Mouse (Mus musculus) kidney, embryonic 16.5 days (tissue): ENCODE data around the gene Myog. TPM values are rescaled to one million over a fixed set of nuclear protein-coding genes. Genes with fewer than 3 reads are reported as not detected.

ENCODE experiments used
- ATAC-seq: fragments of 200-750 bp; cut with Nextera tagmentation; 2 replicates; pipeline ENCODE4 v1.8.0; 2017; ENCODE audit warnings: moderate TSS enrichment; ENCODE audit not compliant: low FRiP score, low TSS enrichment
- H3K27ac ChIP-seq: fragments of 300-500 bp; sonication (generic); 2 replicates; pipeline ENCODE4 v1.5.1; 2014; ENCODE audit warnings: low read length
- H3K27me3 ChIP-seq: fragments of 300-500 bp; sonication (generic); 2 replicates; pipeline ENCODE4 v1.6.1; 2014; ENCODE audit warnings: low read length, control low read depth, mixed read lengths; ENCODE audit not compliant: insufficient read depth
- H3K36me3 ChIP-seq: fragments of 300-500 bp; sonication (generic); 2 replicates; pipeline ENCODE4 v1.6.1; 2014; ENCODE audit warnings: low read length, control low read depth, mixed read lengths; ENCODE audit not compliant: insufficient read depth
- H3K4me1 ChIP-seq: fragments of 300-500 bp; sonication (generic); 2 replicates; pipeline ENCODE4 v1.6.1; 2014; ENCODE audit warnings: low read length, control low read depth, mixed read lengths; ENCODE audit not compliant: insufficient read depth
- H3K4me2 ChIP-seq: fragments of 300-500 bp; sonication (generic); replicated peaks from 2 replicates; pipeline ENCODE4 v1.6.1; 2014; ENCODE audit warnings: low read depth, low read length
- H3K4me3 ChIP-seq: fragments of 300-500 bp; sonication (generic); 2 replicates; pipeline ENCODE4 v1.5.1; 2014; ENCODE audit warnings: mild to moderate bottlenecking, low read length
- H3K9ac ChIP-seq: fragments of 300-500 bp; sonication (generic); replicated peaks from 2 replicates; pipeline ENCODE4 v1.6.1; 2014; ENCODE audit warnings: low read length
- H3K9me3 ChIP-seq: fragments of 300-500 bp; sonication (generic); 2 replicates; pipeline ENCODE4 v1.6.1; 2016; ENCODE audit warnings: low read length, control low read depth
- WGBS: fragments of 180-500 bp; shearing (Covaris S2); extraction: QIAGEN DNeasy Blood & Tissue Kit; methylation state at CpG from one replicate; pipeline ENCODE4 v1.1.7; 2014; 5-methylcytosine and 5-hydroxymethylcytosine counted together
- polyA plus RNA-seq: library from polyadenylated mRNA; unstranded; fragments of >200 nt; fragmentation: Nextera tagmentation; extraction: Ambion mirVana; gene quantifications from 2 replicates; pipeline ENCODE4 v1.2.1, GENCODE M21; 2015

The Myog gene
- polyA plus RNA-seq, 1 experiment from 2014 or later, result 3.4 TPM

- no peak overlapping the region for H3K4me2 ChIP-seq
- H3K36me3 ChIP-seq, result no peaks in the 10 kb centered on the region
- 87% methylated on average over 7 of the region's 7 CpGs for WGBS
- no peak overlapping the region for H3K27ac ChIP-seq
- no peaks in the 10 kb centered on the region for H3K9me3 ChIP-seq
- peaks cover 7% of the 10 kb centered on the region for H3K27me3 ChIP-seq
- ATAC-seq, result no peak
- no peak overlapping the region for H3K9ac ChIP-seq
- H3K4me3 ChIP-seq, result no peak overlapping the region
- peaks cover 9% of the 10 kb centered on the region; the same call in 1 of the 2 replicates for H3K4me1 ChIP-seq
Observed at GRCm38 (mm10) chr1:134293276-134293675, 3.5 kb downstream of the Myog start.

- H3K9ac ChIP-seq, result no peak overlapping the region
- no peaks in the 10 kb centered on the region for H3K9me3 ChIP-seq
- peaks cover 8% of the 10 kb centered on the region for H3K27me3 ChIP-seq
- H3K4me3 ChIP-seq, result no peak overlapping the region
- no peak overlapping the region for H3K4me2 ChIP-seq
- peaks cover 9% of the 10 kb centered on the region; the same call in 1 of the 2 replicates for H3K4me1 ChIP-seq
- H3K27ac ChIP-seq, result 0 out of 2 replicates have a peak overlapping the region, but pooled peaks have one; percentile 21
- ATAC-seq, result no peak
- no peaks in the 10 kb centered on the region for H3K36me3 ChIP-seq
- 70% methylated on average over 3 of the region's 3 CpGs for WGBS
Observed at GRCm38 (mm10) chr1:134293738-134294604, 4.2 kb downstream of the Myog start.

- no peak overlapping the region for H3K4me2 ChIP-seq
- no peak for ATAC-seq
- no peak overlapping the region for H3K4me3 ChIP-seq
- H3K4me1 ChIP-seq, result peaks cover 5% of the 10 kb centered on the region
- no peak overlapping the region for H3K9ac ChIP-seq
- WGBS, result 86% methylated on average over 8 of the region's 8 CpGs
- peaks cover 16% of the 10 kb centered on the region for H3K27me3 ChIP-seq
- no peaks in the 10 kb centered on the region for H3K36me3 ChIP-seq
- H3K27ac ChIP-seq, result no peak overlapping the region
- no peaks in the 10 kb centered on the region for H3K9me3 ChIP-seq
Observed at GRCm38 (mm10) chr1:134297265-134297664, 7.5 kb downstream of the Myog start.

- peak; percentile 44; the same call in 1 of the 2 replicates for ATAC-seq
- no peaks in the 10 kb centered on the region for H3K9me3 ChIP-seq
- no peaks in the 10 kb centered on the region for H3K36me3 ChIP-seq
- peaks cover 14% of the 10 kb centered on the region for H3K4me1 ChIP-seq
- 2% methylated on average over 54 of the region's 59 CpGs for WGBS
- no peak overlapping the region for H3K27ac ChIP-seq
- H3K9ac ChIP-seq, result peak overlapping the region; percentile 68
- H3K4me2 ChIP-seq, result peak overlapping the region; percentile 95
- peak overlapping the region; percentile 56 for H3K4me3 ChIP-seq
- H3K27me3 ChIP-seq, result peaks cover 16% of the 10 kb centered on the region
Observed at GRCm38 (mm10) chr1:134298636-134299411, 9.0 kb downstream of the Myog start.

GRCm38 (mm10) chr1:134302568-134303238 lies 12.9 kb downstream of the Myog start:
- no peak overlapping the region for H3K9ac ChIP-seq
- peak overlapping the region; percentile 64; the same call in 1 of the 2 replicates for H3K27ac ChIP-seq
- no peak for ATAC-seq
- H3K36me3 ChIP-seq, result no peaks in the 10 kb centered on the region
- 46% methylated on average over 8 of the region's 8 CpGs for WGBS
- H3K9me3 ChIP-seq, result no peaks in the 10 kb centered on the region
- no peak overlapping the region for H3K4me2 ChIP-seq
- H3K27me3 ChIP-seq, result peaks cover 15% of the 10 kb centered on the region
- H3K4me1 ChIP-seq, result peaks cover 14% of the 10 kb centered on the region
- H3K4me3 ChIP-seq, result no peak overlapping the region

- Histone ChIP-seq H3K4me2 (no peak overlapping the region), H3K9ac (no peak overlapping the region), H3K4me1 (peaks cover 9% of the 10 kb centered on the region), H3K9me3 (no peaks in the 10 kb centered on the region), H3K36me3 (no peaks in the 10 kb centered on the region), H3K27ac (no peak overlapping the region), H3K4me3 (no peak overlapping the region), H3K27me3 (peaks cover 2% of the 10 kb centered on the region; the same call in 1 of the 2 replicates)
- 89% methylated on average over 9 of the region's 9 CpGs for WGBS
- no peak for ATAC-seq
Observed at GRCm38 (mm10) chr1:134304940-134305339, 15.2 kb downstream of the Myog start.

GRCm38 (mm10) chr1:134307409-134307808 lies 17.6 kb downstream of the Myog start:
- Histone ChIP-seq H3K9me3 (no peaks in the 10 kb centered on the region), H3K36me3 (no peaks in the 10 kb centered on the region), H3K27ac (no peak overlapping the region), H3K4me2 (no peak overlapping the region), H3K4me1 (peaks cover 8% of the 10 kb centered on the region), H3K27me3 (no peaks in the 10 kb centered on the region), H3K9ac (no peak overlapping the region), H3K4me3 (no peak overlapping the region)
- WGBS, result 59% methylated on average over 10 of the region's 10 CpGs
- no peak for ATAC-seq

- ATAC-seq, result no peak
- WGBS, result 74% methylated on average over 2 of the region's 2 CpGs
- no peaks in the 10 kb centered on the region for H3K36me3 ChIP-seq
- no peak overlapping the region for H3K4me2 ChIP-seq
- H3K27me3 ChIP-seq, result no peaks in the 10 kb centered on the region
- H3K9ac ChIP-seq, result no peak overlapping the region
- no peaks in the 10 kb centered on the region for H3K9me3 ChIP-seq
- H3K4me3 ChIP-seq, result no peak overlapping the region
- no peak overlapping the region for H3K27ac ChIP-seq
- no peaks in the 10 kb centered on the region for H3K4me1 ChIP-seq
Observed at GRCm38 (mm10) chr1:134310291-134310690, 20.5 kb downstream of the Myog start.

- WGBS, result 90% methylated on average over 3 of the region's 3 CpGs
- H3K4me1 ChIP-seq, result no peaks in the 10 kb centered on the region
Observed at GRCm38 (mm10) chr1:134310729-134311128, 20.9 kb downstream of the Myog start.

More at GRCm38 (mm10) chr1:134310729-134311128, 20.9 kb downstream of the Myog start:
- no peaks in the 10 kb centered on the region for H3K9me3 ChIP-seq
- H3K4me3 ChIP-seq, result no peak overlapping the region
- no peak overlapping the region for H3K4me2 ChIP-seq
- no peak overlapping the region for H3K27ac ChIP-seq
- H3K36me3 ChIP-seq, result no peaks in the 10 kb centered on the region
- no peak overlapping the region for H3K9ac ChIP-seq
- H3K27me3 ChIP-seq, result no peaks in the 10 kb centered on the region
- ATAC-seq, result no peak
